Mouse (Mus musculus) lung, postnatal 0 days (tissue): Measurements from ENCODE around the gene Psat1. TPM values are rescaled to one million over a fixed set of nuclear protein-coding genes. Genes with fewer than 3 reads are reported as not detected.

Experiments used
- ATAC-seq: fragments of 200-750 bp; cut with Nextera tagmentation; 2 replicates; pipeline ENCODE4 v1.8.0; 2017; ENCODE audit warnings: moderate library complexity
- DNase-seq: peaks from one replicate; pipeline ENCODE4 v3.0.0-alpha.2; 2016; ENCODE audit warnings: low spot score
- H3K27ac ChIP-seq: fragments of 300-500 bp; sonication (generic); 2 replicates; pipeline ENCODE4 v1.5.1; 2014; ENCODE audit warnings: antibody characterized with exemption, mild to moderate bottlenecking, low read length, mixed read lengths
- H3K27me3 ChIP-seq: fragments of 300-500 bp; sonication (generic); replicated peaks from 2 replicates; pipeline ENCODE4 v1.6.1; 2014; ENCODE audit warnings: low read length, mixed read lengths; ENCODE audit not compliant: insufficient read depth
- H3K36me3 ChIP-seq: fragments of 300-500 bp; sonication (generic); 2 replicates; pipeline ENCODE4 v1.6.1; 2014; ENCODE audit warnings: low read length, mixed read lengths; ENCODE audit not compliant: insufficient read depth
- H3K4me1 ChIP-seq: fragments of 300-500 bp; sonication (generic); 2 replicates; pipeline ENCODE4 v1.6.1; 2014; ENCODE audit warnings: antibody characterized with exemption, low read depth, low read length, mixed read lengths; ENCODE audit not compliant: insufficient read depth
- H3K4me2 ChIP-seq: fragments of 300-500 bp; sonication (generic); replicated peaks from 2 replicates; pipeline ENCODE4 v1.6.1; 2014; ENCODE audit warnings: low read depth, mild to moderate bottlenecking, low read length, moderate library complexity, mixed read lengths
- H3K4me3 ChIP-seq: fragments of 300-500 bp; sonication (generic); 2 replicates; pipeline ENCODE4 v1.5.1; 2014; ENCODE audit warnings: low read depth, low read length
- H3K9ac ChIP-seq: fragments of 300-500 bp; sonication (generic); replicated peaks from 2 replicates; pipeline ENCODE4 v1.6.1; 2014; ENCODE audit warnings: low read depth, mild to moderate bottlenecking
- H3K9me3 ChIP-seq: fragments of 300-500 bp; sonication (generic); 2 replicates; pipeline ENCODE4 v1.6.1; 2016; ENCODE audit warnings: low read length, mixed read lengths
- CTCF ChIP-seq: IDR thresholded peaks from 2 replicates; pipeline ENCODE4 v1.5.1; 2016; ENCODE audit warnings: antibody characterized with exemption, mild to moderate bottlenecking
- EP300 ChIP-seq: IDR thresholded peaks from 2 replicates; pipeline ENCODE4 v1.6.1; 2016; ENCODE audit warnings: antibody characterized with exemption, mild to moderate bottlenecking, control low read depth
- WGBS: fragments of 180-500 bp; shearing (Covaris S2); extraction: QIAGEN DNeasy Blood & Tissue Kit; methylation state at CpG from one replicate; pipeline ENCODE4 v1.1.7; 2014; 5-methylcytosine and 5-hydroxymethylcytosine counted together
- polyA plus RNA-seq: library from polyadenylated mRNA; unstranded; fragments of >200 nt; fragmentation: Nextera tagmentation; extraction: Ambion mirVana; gene quantifications from 2 replicates; pipeline ENCODE4 v1.2.1, GENCODE M21; 2015

Gene Psat1
- polyA plus RNA-seq, 1 experiment from 2014 or later = 35.2 TPM

DNA sequence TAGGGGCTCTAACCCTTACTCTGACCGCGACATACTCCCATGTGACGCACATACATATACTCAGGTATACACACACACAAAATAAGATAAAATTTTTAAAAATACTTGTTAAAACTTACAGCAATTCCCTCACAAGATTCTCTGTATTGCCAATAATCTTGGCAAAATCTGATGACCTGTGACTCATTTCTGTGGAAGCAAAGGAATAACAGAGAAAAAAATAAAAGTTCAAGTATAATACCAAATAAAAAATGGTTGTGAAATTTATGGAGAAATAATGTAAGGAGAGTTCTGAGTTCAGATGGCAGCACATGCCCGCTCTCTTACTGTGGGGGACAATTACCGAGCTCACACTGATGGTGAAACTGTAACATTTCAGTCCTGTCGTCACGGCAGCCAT, 27.8 kb downstream of the Psat1 start:
- Histone ChIP-seq H3K9ac (no peak overlapping the region), H3K27me3 (no peaks in the 10 kb centered on the region), H3K36me3 (no peaks in the 10 kb centered on the region), H3K9me3 (no peaks in the 10 kb centered on the region), H3K4me1 (no peaks in the 10 kb centered on the region; the same call in 1 of the 2 replicates), H3K4me2 (no peak overlapping the region), H3K4me3 (no peak overlapping the region), H3K27ac (no peak overlapping the region)
- ATAC-seq = no peak
- no peak for DNase-seq
- TF ChIP-seq CTCF = no peak
- TF ChIP-seq EP300 = no peak
- 92% methylated on average over 7 of the region's 7 CpGs for WGBS

DNA sequence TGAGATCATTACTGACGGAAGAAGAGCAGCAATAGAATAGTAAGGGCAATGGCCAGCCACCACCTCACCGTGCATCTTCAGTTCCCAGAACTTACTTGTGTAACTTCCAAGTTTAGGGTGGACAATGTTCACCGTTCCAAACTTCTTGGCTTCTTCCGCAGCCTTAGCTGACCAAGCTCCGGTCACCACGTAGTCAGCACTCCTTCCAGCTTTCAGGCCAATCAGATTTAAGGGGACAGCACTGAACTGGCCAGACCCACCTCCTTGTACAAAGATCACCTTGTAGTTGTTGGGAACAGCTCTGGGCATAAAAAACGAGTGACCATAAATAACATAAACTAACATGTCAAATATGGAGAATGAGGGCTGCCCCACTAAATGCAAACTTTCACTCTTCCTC, 29.0 kb downstream of the Psat1 start:
- 89% methylated on average over 7 of the region's 7 CpGs for WGBS
- no peak overlapping the region for H3K27ac ChIP-seq
- H3K4me3 ChIP-seq = no peak overlapping the region
- no peaks in the 10 kb centered on the region for H3K4me1 ChIP-seq
- H3K9me3 ChIP-seq = no peaks in the 10 kb centered on the region
- TF ChIP-seq CTCF = no peak
- TF ChIP-seq EP300 = no peak
- no peak for ATAC-seq
- no peaks in the 10 kb centered on the region for H3K27me3 ChIP-seq
- no peak overlapping the region for H3K4me2 ChIP-seq
- no peak overlapping the region for H3K9ac ChIP-seq
- H3K36me3 ChIP-seq = no peaks in the 10 kb centered on the region
- DNase-seq = no peak

DNA sequence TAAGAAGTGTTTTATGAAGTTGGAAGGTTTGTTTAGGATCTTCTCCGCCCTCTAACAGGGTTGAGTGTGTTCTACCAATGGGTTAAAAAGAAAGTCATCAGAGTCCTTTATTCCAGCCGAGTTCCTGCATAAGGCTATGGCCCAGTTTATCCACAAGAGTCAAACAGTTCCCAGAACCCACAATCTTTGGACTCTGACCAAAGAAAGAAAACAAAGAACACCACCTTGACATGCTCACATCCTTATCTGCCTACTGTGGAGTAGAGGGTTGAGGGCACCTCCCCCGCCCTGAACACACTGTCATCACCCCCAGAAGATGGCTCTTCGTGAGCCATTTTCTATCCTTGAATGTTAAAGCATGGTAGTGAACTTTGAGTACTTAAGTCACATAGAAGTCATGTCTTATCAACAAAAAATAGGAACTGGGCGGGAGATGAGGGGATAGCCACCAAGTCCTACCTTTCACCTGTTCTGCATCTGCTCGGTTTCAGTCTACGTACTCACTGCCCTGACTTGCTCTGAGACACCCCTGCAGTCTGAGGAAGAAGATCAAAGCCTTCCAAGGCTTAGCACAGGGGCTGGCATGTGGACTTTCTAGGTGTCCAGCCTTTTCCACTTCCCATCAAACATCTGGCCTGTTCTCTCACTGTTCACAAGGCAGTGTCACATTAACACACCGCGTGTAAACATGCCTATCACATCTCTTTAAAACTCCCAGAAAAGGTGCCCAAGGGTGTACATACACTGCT, 33.7 kb downstream of the Psat1 start:
- no peak overlapping the region for H3K4me2 ChIP-seq
- WGBS = 91% methylated on average over 9 of the region's 9 CpGs
- H3K4me3 ChIP-seq = no peak overlapping the region
- ATAC-seq = no peak
- TF ChIP-seq EP300 (no peak), CTCF (no peak)
- no peaks in the 10 kb centered on the region for H3K27me3 ChIP-seq
- H3K36me3 ChIP-seq = no peaks in the 10 kb centered on the region; the same call in 1 of the 2 replicates
- H3K27ac ChIP-seq = no peak overlapping the region
- no peaks in the 10 kb centered on the region for H3K4me1 ChIP-seq
- H3K9me3 ChIP-seq = no peaks in the 10 kb centered on the region
- DNase-seq = no peak
- H3K9ac ChIP-seq = no peak overlapping the region

DNA sequence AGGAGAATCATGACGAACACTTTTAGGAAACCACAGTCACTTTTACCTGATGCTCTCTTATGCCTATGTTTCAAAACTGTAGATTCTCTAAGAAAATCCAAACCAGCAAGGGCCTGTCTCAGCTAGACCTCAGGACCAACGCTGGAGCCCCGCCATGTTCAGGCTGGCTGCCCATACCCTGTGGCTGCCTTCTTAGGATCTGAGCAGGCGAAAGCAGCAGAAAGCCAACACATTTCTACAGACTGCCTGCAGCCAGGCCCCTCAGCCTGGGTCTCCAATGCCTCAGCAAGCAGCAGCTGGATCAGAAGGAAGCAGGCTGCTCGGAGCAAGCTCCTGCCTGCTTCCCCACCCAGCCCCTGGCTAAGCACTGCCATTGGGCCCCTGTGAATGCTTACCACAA, 35.7 kb downstream of the Psat1 start:
- no peaks in the 10 kb centered on the region; the same call in 1 of the 2 replicates for H3K36me3 ChIP-seq
- no peak overlapping the region for H3K9ac ChIP-seq
- no peaks in the 10 kb centered on the region for H3K27me3 ChIP-seq
- DNase-seq (no peak), ATAC-seq (no peak)
- no peak overlapping the region for H3K4me2 ChIP-seq
- H3K9me3 ChIP-seq = no peaks in the 10 kb centered on the region
- WGBS = 90% methylated on average over 5 of the region's 5 CpGs
- H3K4me1 ChIP-seq = no peaks in the 10 kb centered on the region
- TF ChIP-seq EP300 (no peak), CTCF (no peak)
- H3K27ac ChIP-seq = no peak overlapping the region
- H3K4me3 ChIP-seq = no peak overlapping the region

DNA sequence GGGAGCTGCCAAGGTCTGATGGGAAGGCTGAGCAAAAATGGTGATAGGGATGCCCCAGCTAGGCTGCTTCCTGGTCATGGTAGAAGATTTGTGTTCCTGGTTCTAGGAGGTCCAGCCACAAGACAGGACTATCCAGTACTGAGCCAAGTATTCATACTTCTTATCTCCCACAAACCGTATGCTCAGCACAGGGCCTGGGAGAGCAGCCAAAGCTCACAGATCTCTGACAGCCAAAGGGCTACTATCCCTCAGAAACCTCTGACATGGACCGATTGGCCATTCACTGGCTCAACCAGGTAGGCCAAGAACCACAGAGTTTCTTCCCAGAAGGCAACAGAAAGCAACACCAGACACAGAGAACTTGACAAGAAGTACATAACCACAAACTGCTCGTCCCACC, 36.1 kb downstream of the Psat1 start:
- TF ChIP-seq EP300 (no peak), CTCF (no peak)
- H3K36me3 ChIP-seq = no peaks in the 10 kb centered on the region; the same call in 1 of the 2 replicates
- DNase-seq = no peak

DNA sequence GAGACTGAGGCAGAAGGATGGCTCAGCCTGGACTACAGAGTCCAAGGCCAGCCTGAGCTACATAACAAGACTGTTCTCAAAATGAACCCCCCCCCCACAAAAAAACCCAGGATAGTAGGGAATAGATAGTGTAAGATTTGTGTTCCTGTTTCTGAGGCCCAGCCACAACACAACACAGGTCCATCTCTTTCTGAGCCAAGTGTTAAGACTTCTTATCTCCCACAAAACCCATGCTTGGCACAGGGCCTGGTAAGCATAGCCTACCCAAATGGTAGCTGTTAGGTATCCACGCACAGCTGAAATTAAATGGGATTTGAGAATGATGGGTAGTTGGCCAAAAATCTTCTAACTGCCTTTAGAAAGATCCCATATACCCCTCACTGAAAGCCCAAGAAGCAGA, 36.6 kb downstream of the Psat1 start:
- WGBS = 81% methylated on average over 1 of the region's 1 CpGs
- H3K36me3 ChIP-seq = no peaks in the 10 kb centered on the region; the same call in 1 of the 2 replicates
- H3K9ac ChIP-seq = no peak overlapping the region
- no peaks in the 10 kb centered on the region for H3K4me1 ChIP-seq
- no peak for TF ChIP-seq EP300
- TF ChIP-seq CTCF = no peak
- H3K4me2 ChIP-seq = no peak overlapping the region
- H3K27ac ChIP-seq = no peak overlapping the region
- no peak overlapping the region for H3K4me3 ChIP-seq
- ATAC-seq (no peak), DNase-seq (no peak)
- H3K27me3 ChIP-seq = no peaks in the 10 kb centered on the region
- H3K9me3 ChIP-seq = no peaks in the 10 kb centered on the region

More for the DNA sequence above, 36.1 kb downstream of the Psat1 start:
- no peaks in the 10 kb centered on the region for H3K9me3 ChIP-seq
- H3K4me2 ChIP-seq = no peak overlapping the region
- WGBS = 63% methylated on average over 3 of the region's 3 CpGs
- H3K9ac ChIP-seq = no peak overlapping the region
- no peak overlapping the region for H3K27ac ChIP-seq
- no peak overlapping the region for H3K4me3 ChIP-seq
- H3K27me3 ChIP-seq = no peaks in the 10 kb centered on the region
- ATAC-seq = no peak
- H3K4me1 ChIP-seq = no peaks in the 10 kb centered on the region
